Mouse (Mus musculus) right cerebral cortex, postnatal 25 days (tissue): ENCODE results near the gene Pip5k1a.
"Not testable (repeated sequence)": the region's sequence is repeated elsewhere in the genome, so short reads cannot be mapped to it uniquely, and the experiment has no call there.

Experiments
- DNase-seq: peaks from one replicate; pipeline ENCODE4 v3.0.0; 2022

Pip5k1a gene

DNA sequence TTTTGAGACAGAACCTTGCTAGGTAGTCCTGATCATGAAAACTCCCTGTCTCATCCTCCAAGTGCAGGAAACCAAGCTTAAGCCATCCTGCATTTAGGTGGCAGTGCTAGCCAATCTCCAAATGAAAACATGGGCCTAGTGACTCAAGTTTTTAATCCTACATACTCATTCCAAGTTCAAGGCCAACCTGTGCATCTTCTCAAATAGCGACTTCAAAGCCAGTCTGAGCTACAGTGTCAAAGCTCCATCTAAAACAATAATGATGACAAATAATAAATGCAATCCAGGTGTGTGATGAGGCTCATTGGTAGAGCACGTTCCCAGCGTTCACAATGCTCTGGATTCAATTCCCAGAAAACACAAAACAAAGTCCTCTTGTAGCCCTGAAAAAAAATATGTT, 65.1 kb downstream of the Pip5k1a start:
- DNase-seq: no peak

DNA sequence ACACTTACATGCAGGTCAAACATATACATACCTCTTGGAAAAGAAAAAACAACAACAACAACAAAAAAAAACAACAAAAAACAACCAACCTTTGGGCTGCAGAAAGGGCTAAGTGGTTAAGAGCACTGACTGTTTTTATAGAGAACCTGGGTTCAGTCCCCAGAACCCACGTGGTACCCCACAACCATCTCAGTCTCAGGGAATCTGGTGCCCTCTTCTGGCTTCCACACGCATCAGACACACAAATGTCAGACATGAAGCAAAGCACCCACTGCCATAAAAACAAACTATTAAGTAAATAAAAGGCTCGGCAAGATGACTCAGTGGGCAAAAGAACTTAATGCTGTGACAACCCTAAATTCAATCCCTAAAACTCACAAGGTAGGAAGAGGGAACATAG, 76.8 kb downstream of the Pip5k1a start:
- no peak for DNase-seq

DNA sequence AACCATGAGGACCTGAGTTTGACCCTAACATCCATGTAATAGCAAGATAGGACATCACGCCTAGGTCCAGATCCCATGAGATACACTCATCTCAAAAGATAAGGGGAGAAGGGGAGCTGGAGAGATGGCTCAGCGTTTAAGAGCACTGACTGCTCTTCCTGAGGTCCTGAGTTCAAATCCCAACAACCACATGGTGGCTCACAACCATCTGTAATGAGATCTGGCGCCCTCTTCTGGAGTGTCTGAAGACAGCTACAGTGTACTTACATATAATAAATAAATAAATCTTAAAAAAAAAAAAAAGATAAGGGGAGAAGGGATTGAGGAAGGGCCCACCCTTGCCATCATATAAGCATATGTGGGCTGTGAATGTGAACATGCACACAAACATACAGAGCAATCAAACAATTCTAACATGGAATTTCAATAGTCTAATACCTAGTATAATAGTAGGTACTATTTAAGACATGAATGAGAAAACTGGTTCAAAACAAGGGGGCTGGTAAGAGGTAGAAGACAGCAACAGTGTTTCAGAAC, 77.4 kb downstream of the Pip5k1a start:
- not testable (repeated sequence) for DNase-seq

DNA sequence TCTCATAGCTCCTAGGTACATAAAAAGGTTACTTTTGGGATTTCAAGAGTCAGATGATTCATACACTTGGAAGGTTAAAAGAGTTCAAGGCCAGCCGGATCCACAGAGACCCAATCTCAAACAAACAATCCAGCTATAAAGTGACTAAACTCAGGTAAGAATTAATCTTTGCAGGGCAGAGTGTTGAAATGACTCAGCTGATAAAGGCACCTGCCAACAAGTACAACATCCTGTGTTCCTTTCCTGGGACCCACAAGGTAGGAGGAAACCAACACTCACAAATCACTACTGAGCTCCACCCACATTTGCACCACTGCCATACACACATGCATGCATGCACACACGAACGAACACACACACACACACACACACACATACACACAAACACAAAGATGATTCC, 78.1 kb downstream of the Pip5k1a start:
- DNase-seq: no peak

DNA sequence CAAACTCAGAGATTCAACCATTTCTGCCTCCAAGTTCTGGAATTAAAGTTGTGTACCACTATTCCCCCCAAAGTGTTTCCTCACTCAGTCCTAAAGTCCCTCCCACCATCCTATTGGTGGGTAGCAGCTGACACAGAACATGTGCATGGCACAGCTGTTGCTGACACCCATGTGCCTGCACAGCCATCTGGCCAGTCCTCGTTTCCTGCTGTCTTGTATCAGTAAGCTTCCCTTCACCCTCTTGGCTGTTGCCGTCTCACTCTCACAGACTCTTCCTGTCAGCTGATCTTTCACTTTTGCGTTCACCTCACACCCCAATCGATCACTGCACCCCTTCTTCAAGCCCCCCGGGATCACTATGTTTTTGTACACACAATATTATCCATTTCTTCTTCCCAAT, 79.0 kb downstream of the Pip5k1a start:
- DNase-seq: peak; percentile 68

DNA sequence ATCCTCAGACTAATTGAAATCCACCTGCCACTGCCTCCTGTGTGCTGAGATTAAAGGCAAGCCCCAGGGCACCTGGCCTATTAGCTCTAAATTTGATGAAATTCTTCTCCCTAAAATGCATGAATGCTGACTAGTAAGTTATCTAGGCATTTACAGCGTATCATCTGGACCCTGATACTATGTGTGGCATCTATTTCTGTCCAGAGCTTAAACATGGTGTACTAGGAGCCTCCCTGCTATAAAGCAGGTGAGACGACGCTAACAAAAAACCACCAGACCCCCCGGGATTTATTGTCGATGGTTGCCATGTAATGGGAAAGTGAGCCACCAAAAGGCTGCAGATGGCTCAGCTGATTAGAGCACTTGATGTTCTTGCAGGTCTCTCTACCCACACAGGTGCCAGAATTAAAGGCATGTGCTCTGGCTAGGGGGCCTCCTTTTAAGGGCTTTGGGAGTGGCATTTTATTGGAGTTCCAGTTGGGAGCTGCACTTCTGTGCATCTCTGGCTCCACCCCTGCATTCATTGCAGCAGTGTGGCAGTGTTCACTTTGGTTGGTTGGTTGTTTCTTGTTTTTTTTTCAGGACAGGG, 79.6 kb downstream of the Pip5k1a start:
- DNase-seq: no peak

DNA sequence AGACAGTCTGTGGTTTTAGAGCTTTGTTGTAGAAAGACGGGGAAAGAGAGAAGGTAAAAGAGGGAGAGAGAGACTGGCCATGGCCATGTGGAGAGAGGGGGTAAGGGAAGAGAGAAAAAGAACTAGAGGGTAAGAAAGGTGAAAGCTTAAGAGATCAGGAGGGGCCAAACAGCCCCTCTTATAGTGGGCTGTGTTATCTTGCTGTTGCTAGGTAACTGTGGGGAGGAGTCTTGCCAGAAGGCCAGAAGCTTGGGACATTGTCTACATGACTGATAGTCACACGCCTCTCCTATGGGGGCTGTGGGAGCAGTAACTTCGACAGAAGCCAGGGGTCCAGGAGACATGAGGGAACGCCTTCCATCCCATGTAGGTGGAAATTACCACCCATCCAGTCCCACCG, 81.5 kb downstream of the Pip5k1a start:
- DNase-seq: no peak

DNA sequence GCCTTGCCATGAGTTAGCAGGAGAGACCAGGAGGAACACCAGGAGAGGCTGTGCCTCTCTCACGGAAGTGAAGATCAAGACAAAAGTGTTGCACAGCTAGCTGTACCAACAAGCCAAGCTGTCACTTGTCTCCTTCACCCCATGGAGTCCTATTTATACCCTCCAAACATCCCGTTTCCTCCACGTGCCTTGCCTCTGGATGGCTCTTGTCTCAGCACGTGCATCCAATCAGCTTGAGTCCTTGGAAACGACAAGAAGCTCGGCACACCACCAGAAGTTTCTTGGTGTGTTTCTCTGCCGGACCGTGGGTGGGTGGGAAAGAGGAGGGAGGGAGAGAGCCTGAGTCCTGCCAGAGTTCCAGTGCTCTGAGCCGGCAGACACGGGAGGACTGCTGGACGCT, 82.2 kb downstream of the Pip5k1a start:
- peak; percentile 34 for DNase-seq

DNA sequence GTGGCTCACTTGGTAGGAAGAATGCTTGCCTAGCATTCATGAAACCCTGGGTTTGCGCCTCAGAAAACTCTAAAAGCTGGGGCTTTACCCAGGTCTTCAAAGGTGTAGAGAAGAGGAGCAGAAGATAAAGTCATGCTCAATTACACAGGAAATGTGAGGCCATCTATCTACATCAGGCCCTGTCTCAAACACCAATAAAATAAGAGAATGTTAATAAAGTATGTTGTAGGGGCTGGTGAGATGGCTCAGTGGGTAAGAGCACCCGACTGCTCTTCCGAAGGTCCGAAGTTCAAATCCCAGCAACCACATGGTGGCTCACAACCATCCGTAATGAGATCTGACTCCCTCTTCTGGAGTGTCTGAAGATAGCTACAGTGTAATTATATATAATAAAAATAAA, 85.8 kb downstream of the Pip5k1a start:
- DNase-seq: not testable (repeated sequence)

DNA sequence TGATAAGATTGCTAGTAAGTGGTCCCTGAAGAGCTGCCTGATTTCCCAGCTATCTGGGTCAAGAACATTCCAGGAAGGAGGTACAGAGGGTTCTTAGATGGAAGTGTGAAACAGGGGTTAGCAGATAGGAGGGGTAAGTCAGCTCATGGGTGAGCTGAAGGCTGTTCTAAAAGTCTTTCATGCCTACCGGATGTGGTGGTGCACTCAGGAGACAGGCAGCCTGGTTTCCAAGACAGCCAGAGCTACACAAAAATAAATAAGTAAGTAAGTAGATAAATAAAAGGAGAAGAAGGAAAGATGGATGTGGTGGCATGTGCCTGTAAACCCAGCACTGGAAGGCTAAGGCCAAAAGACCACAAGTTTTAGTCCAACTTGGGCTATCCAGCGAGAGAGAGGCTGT, 88.0 kb downstream of the Pip5k1a start:
- DNase-seq: no peak

DNA sequence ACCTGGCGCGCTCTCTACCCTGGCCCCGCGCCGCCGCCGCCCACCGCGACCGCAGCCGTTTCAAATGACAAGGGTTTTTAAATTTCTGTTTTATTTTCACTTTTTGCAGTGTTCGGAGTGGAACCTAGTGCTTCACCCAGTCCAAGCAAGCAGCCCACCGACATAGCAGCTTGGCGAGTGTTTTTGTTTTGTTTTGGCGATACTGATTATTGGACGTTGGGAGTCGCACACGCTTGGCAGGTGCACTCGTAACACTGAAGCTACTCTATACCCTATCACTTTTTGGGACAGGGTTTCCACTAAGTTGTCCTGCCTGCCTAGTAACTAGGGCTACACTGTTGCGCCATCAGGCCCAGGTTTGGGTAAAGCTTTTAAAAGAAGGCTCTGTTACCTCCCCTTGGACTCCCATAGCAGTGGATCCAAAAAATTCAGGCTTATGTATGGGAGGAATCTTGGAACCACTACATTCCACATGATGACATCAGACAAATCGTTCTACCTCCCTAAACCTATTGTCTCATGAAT, 90.1 kb downstream of the Pip5k1a start:
- no peak for DNase-seq

DNA sequence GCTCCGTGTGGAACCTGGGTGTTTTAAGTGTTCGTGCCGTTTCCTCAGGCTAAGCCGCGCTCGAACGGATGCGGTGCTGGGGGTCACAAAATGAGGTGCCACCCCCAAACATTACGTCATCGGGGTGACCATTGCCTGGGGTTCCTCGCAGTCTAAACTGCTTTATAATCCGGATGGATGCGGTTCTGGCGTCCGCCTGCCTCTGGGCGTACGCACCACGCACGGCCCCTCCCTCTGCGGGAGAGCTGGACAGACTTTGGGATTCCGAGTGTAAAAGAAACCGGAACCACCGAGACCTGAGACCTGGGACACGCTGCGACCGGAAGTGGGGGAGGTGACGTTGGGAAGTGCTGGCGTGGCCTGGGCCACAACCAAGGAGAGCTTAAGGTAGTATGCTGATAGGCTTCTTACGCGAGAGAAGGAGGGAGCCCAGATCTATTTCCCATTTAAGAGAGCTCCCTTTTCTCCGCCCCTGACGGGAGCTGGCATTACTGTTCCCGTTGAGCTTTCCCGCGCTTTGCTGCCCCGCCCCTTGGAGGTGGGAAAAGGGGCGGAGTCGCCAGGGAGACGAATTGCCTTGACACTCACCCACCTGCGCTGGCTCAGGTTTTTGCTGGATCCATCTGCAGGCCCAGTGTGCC, 90.7 kb downstream of the Pip5k1a start:
- DNase-seq: peak; percentile 92

DNA sequence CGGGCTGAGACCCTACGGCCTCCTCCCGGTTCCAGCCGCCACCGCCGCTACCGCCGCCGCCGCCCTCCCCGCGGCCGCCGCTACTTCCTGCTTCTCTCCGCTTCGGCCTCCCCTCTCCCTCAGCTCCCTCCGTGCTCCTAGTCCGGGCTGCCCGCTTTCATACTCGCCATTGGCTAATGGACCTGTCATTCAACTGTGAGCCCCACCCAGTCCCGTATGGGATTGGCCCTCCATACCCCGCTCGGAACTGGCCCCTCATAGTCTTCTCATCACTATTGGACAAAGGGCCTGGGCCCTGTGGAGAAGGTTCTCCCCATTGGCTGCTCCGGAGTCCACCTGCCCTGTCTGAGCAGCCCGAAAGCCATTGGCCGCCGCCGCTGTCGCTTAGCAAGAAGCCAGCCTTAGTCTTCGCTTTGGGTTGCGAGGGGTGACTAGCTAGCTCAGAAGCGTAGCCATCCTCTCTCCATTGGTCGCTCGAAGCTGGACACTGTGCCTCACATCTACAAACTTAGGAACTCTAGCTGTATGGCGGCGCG, 91.3 kb downstream of the Pip5k1a start, which contains the start of gene Zfp687:
TSS of gene Zfp687 (minus strand) at position 112 of the 536 bp plus-strand sequence.
- DNase-seq: peak; percentile 100

DNA sequence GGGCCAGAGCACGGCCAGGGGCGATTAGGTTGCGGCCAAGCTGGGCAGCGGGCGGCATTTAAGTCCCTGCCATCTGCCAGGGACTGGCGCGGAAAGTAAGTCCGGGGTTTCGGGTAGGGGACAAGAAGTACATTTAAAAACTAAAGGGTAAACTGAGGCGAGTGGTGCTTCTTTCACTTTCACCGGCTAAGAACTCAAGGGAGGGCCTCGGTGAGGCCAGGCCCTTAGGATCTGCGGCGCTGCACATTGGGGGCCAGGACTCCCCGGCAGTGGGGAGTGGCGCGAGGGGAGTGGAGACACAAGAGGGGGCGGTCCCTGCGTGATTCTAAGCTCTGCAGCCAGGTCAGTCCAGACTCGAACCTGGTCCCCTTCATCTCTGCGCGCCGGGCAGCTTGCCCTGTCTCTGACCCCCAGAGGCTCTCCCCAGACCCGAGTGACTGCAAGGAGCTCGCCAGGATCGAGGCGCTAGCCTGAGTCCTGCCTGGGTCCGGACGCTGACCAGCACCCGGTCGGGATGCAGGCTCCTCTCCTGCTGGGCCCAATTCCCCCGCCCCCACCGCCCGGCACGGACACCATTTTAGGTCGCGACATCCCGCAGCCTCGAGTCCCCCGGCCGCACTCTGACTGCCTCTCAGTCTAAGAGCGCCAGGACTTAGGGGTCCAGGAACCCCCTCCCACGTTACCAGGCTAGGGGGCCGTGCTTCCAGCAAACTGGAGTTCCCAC, 92.1 kb downstream of the Pip5k1a start:
- DNase-seq: peak; percentile 29

DNA sequence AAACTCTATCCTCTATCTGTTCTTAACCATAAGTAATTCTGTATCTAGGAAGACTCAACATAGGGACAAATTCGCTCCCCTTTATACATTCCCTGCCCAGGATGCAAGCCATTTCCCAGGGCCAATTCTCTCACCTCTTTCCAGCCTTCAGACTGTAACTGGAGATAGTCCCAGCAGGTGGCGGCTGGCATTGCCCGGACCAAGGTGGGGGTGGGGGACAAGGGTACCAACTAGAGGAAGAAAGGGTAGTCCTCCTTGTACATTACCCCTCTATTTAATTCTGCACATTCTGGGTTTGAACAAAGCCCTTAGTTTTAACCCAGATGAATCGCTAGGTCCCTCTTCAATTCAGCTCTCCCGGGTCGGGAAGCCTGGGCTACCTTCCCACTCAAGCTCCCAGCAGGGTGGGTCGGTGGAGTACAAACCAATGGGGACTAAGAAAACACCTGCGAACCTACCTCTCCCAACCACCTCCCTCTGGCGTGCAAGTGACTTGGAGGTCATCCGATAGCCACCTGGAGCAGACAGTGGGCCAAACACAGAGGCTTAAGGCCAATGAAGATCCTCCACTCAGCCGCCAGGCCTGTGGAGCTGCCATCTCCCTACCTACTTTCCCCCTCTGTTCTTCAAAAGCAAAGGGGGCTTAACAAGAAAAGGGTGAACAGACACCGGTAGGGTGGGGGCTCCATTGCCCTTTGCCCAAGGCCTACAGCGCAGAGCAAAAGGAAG, 92.9 kb downstream of the Pip5k1a start:
- DNase-seq: no peak

DNA sequence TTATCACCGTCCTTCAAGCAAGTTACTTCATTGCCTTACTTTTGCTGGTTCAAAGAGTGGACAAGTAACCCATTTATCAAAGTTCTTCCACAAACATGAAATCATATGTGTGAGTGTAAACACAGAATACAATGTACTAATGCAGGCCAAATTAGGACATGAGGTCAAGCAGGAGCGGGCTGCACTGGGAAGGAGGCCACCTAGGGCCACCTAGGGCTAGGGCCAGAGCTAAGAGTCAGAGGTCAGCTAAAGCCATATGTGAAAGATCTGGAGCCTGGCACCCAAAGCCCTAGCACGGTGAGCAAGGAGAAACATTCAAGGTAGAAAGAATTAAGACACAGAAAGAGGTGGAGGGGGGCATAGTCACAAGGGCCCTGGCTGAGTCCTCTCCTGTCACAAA, 93.7 kb downstream of the Pip5k1a start:
- no peak for DNase-seq

DNA sequence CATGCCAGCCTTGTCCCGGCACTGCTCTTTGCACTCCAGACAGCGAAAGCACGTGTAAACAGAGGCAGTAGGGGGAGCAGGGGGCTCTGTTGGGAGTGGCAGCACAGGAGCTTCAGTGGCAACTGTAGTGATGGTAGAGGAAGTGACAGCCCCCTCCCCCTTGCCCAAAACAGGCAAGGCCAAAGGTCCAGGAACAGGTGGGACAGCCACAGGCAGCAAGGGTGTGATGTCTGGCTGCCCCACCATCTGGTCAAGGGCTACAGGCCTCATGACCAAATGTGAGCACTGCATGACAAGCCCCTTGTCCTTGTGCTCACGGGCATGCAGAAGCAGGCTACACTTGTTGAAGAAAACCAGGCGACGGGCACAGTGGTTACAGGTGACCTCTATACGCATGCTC, 96.3 kb downstream of the Pip5k1a start:
- no peak for DNase-seq
